Mouse (Mus musculus) Patski (cell line): ENCODE measurements around the gene Got1. TPM values are rescaled to one million over a fixed set of nuclear protein-coding genes. Genes with fewer than 3 reads are reported as not detected.

ENCODE experiments used
- ATAC-seq: fragments of 100-300 bp; one replicate; pipeline ENCODE4 v1.8.0; 2021
- CTCF ChIA-PET: fragments of 350-600 bp; sonication (Branson Sonifier 250); formaldehyde crosslinking; loops from one replicate; lab custom pipeline; 2022; ENCODE audit warnings: inconsistent platforms; lab: Charles Lee
- POLR2A ChIA-PET: fragments of 350-600 bp; sonication (Branson Sonifier 250); formaldehyde crosslinking; loops from one replicate; lab custom pipeline; 2022; ENCODE audit warnings: antibody characterized with exemption, inconsistent platforms; lab: Charles Lee
- DNase-seq: peaks from one replicate; pipeline ENCODE4 v3.0.0-alpha.2; 2011; ENCODE audit warnings: low read depth, low spot score
- H3K27me3 ChIP-seq: fragments of 371-371 bp; one replicate; pipeline ENCODE4 v1.5.1; 2021
- CTCF ChIP-seq: fragments of 100-300 bp; IDR thresholded peaks from one replicate; pipeline ENCODE4 v1.5.1; 2021
- in situ Hi-C: fragments of 300-500 bp; cut with MboI; formaldehyde crosslinking; loops from 3 replicates; pipeline ENCODE4 v1.11.1; 2018; ENCODE audit warnings: low pct_unique_long_range_greater_than_20kb, mixed read lengths
- polyA plus RNA-seq: library from polyadenylated mRNA; unstranded; gene quantifications from one replicate; pipeline ENCODE4 v1.2.3, GENCODE M21; 2021

Gene Got1
- polyA plus RNA-seq, 1 experiment from 2014 or later: 311 TPM

GRCm38 (mm10) chr19:43453025-43453424, 71.4 kb downstream of the Got1 start:
- no peak for ATAC-seq
- ChIA-PET POLR2A (no interaction called here), CTCF (interaction anchor here (1.8 kb wide), 1 partner anchor 35 kb away, joined by 5 read pairs; no protein-coding TSS in a partner anchor)
- in situ Hi-C loops: no loop called here
- no peak for DNase-seq
- H3K27me3 ChIP-seq: peaks cover 78% of the 10 kb centered on the region
- TF ChIP-seq CTCF: no peak

DNA sequence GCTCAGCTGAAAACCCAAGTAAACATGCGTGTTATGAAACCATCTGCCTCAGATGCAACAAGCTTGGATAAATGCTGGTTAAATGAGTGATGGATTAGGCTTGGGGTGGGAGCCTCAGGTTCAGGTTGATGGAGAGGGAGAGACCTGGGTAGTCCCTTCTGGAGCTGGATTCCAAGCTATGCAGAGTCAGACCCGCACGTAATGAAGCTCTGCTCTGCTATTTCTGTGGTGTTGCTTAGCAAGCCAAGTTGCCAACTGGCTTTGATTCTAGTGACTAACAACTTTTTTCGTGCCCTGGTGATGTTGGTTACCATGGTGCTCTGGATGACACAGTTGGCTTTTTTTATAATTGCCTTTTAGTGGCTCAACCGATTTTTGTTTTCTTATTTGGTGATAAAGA, 72.2 kb downstream of the Got1 start:
- ATAC-seq (no peak), DNase-seq (no peak)
- H3K27me3 ChIP-seq: peaks cover 72% of the 10 kb centered on the region
- in situ Hi-C loops: no loop called here
- ChIA-PET POLR2A (no interaction called here), CTCF (interaction anchor here (1.8 kb wide), 1 partner anchor 34 kb away, joined by 5 read pairs; no protein-coding TSS in a partner anchor)
- TF ChIP-seq CTCF: no peak

DNA sequence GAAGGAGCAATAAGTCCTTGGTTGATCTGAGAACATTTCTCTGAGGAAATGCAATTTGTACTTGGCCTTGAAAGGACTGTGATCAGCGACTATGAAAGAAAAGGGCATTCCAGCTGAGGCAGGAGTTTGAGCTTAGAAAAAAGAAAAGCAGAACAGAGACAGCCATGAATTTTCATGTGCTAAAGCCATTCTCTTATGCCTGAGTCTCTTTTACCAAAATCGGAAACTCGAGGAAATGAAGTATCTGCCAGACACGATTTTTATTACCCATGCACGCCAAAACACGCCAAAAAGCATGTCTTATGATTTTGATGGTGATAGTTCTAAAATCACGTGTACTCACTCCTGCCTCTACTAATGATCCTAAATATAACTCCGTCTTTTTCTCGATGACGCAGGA, 72.8 kb downstream of the Got1 start:
- in situ Hi-C loops: no loop called here
- H3K27me3 ChIP-seq: peaks cover 68% of the 10 kb centered on the region
- POLR2A ChIA-PET: no interaction called here
- no peak for TF ChIP-seq CTCF
- DNase-seq (no peak), ATAC-seq (no peak)
- CTCF ChIA-PET: no interaction called here

Other genes starting within 250 kb of the Got1 start
- gene Hpse2, start 136.2 kb downstream of the Got1 start, polyA plus RNA-seq: not detected
- gene Cnnm1, start 84.2 kb downstream of the Got1 start, polyA plus RNA-seq: not detected
- 0.14 TPM for gene Nkx2-3, start 87.7 kb upstream of the Got1 start, polyA plus RNA-seq
- 51.9 TPM for gene Slc25a28, start 150.3 kb upstream of the Got1 start, polyA plus RNA-seq
- gene Entpd7, start 165.1 kb upstream of the Got1 start, polyA plus RNA-seq: 8.4 TPM
- gene Cutc, start 228.4 kb upstream of the Got1 start, polyA plus RNA-seq: 7.1 TPM
- gene Cox15, start 228.4 kb upstream of the Got1 start, polyA plus RNA-seq: 32.7 TPM